Mouse (Mus musculus) C2C12 (cell line): ENCODE measurements at regions not wholly inside any gene's neighbourhood (a gene's known extent, or its start where the extent isn't known, plus 50 kb on each side); places are given as distances from the start of the nearest gene placed in this dataset.

Source experiments
- CTCF ChIP-seq: IDR thresholded peaks from one replicate; pipeline ENCODE4 v1.5.1; 2011; ENCODE audit not compliant: control insufficient read depth, insufficient read depth, insufficient read length
- USF1 ChIP-seq: IDR thresholded peaks from one replicate; pipeline ENCODE4 v1.6.1; 2011; ENCODE audit warnings: low read depth, mild to moderate bottlenecking, control low read depth, moderate library complexity

DNA sequence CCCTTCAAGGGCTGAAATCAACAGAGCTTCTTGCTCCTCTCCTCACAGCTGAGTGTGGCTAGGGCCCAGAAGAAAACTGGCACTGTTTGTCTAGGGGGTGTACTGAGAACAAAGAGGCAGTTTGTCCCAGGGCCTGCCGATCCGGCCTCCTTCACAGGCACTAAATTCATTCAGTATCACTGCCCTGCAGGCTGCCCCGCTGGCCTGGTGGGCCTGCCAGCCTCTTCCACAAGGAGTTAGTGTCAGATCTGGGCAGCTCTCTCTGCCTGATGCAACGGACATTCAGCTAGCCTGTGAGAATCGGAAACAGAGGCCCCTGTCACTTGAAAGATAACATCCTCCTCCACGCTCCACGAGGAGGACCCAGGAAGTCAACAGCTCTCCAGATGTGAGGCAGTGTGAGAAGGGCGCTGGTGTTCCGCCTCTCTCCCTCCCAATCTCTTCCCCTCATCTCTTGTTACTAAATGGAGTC lies 83.5 kb upstream of the Usp24 start:
- TF ChIP-seq CTCF (no peak), USF1 (no peak)
